ENCODE assay signal across 13 mouse cellular contexts in genomic region chr11:68500949-68501350, GRCm38 (mm10). TPM values are rescaled to one million over a fixed set of nuclear protein-coding genes. Genes with fewer than 3 reads are reported as not detected.
DNase-seq lines count a peak whose midpoint lies in the region; ATAC-seq and TF ChIP-seq lines count a peak whose summit lies in the region.
"Had no signal": no experiment of that assay in that cellular context is flagged by ENCODE, and none has a peak within 500 bp of the region (broad histone marks: within the 10 kb centered on the region; RNA-seq: fewer than 3 reads in every experiment).

No protein-coding gene starts in this region.

- 5% methylated on average over 14 of the region's 14 CpGs for WGBS in heart, embryonic 13.5 days
- WGBS in intestine, postnatal 0 days = 28% methylated on average over 14 of the region's 14 CpGs
- 24% methylated on average over 14 of the region's 14 CpGs for WGBS in stomach, embryonic 15.5 days
- 54% methylated on average over 14 of the region's 14 CpGs for WGBS in hindbrain, embryonic 12.5 days

- intact Hi-C loops in heart, postnatal 14 days (cut with DNase I) = no loop called here

- H3K9ac ChIP-seq in heart, embryonic 13.5 days = peak overlapping the region; percentile 65; the same call in 1 of the 2 replicates
- H3K9ac ChIP-seq in intestine, postnatal 0 days (ENCODE audit: low read depth, low read length) = no peak overlapping the region
- no peak overlapping the region for H3K9ac ChIP-seq in stomach, embryonic 15.5 days
- H3K9ac ChIP-seq in hindbrain, embryonic 12.5 days = no peak overlapping the region
- H3K9ac ChIP-seq: limb, embryonic 13.5 days had no signal

- no peaks in the 10 kb centered on the region for H3K9me3 ChIP-seq in heart, embryonic 13.5 days
- no peaks in the 10 kb centered on the region for H3K9me3 ChIP-seq in megakaryocyte, embryonic 14.5 days
- no peaks in the 10 kb centered on the region for H3K9me3 ChIP-seq in intestine, postnatal 0 days (ENCODE audit: control insufficient read depth)
- H3K9me3 ChIP-seq in stomach, embryonic 15.5 days = no peaks in the 10 kb centered on the region
- no peaks in the 10 kb centered on the region for H3K9me3 ChIP-seq in hindbrain, embryonic 12.5 days (replicated peaks)
- H3K9me3 ChIP-seq: limb, embryonic 13.5 days had no signal

- no peak for TF ChIP-seq CTCF in intestine, postnatal 0 days (IDR thresholded peaks at IDR 0.05; ENCODE audit: low read depth)

- H3K27me3 ChIP-seq in heart, embryonic 13.5 days (replicated peaks) = peaks cover 27% of the 10 kb centered on the region; the same call in 1 of the 2 replicates
- peaks cover 56% of the 10 kb centered on the region for H3K27me3 ChIP-seq in megakaryocyte, embryonic 14.5 days (replicated peaks)
- no peaks in the 10 kb centered on the region for H3K27me3 ChIP-seq in intestine, postnatal 0 days (replicated peaks; ENCODE audit: control insufficient read depth, insufficient read depth, low read length)
- no peaks in the 10 kb centered on the region for H3K27me3 ChIP-seq in stomach, embryonic 15.5 days (replicated peaks)
- no peaks in the 10 kb centered on the region for H3K27me3 ChIP-seq in hindbrain, embryonic 12.5 days
- H3K27me3 ChIP-seq: limb, embryonic 13.5 days had no signal

- peak overlapping the region; percentile 54 for H3K4me2 ChIP-seq in heart, embryonic 13.5 days
- peak overlapping the region; percentile 38; the same call in 1 of the 2 replicates for H3K4me2 ChIP-seq in intestine, postnatal 0 days (replicated peaks; ENCODE audit: low read depth)
- H3K4me2 ChIP-seq in stomach, embryonic 15.5 days = no peak overlapping the region
- no peak overlapping the region for H3K4me2 ChIP-seq in hindbrain, embryonic 12.5 days (replicated peaks)
- H3K4me2 ChIP-seq: limb, embryonic 13.5 days had no signal

- H3K4me3 ChIP-seq in heart, embryonic 13.5 days = peak overlapping the region; percentile 16; the same call in 1 of the 2 replicates
- H3K4me3 ChIP-seq in megakaryocyte, embryonic 14.5 days (replicated peaks) = peak overlapping the region; percentile 7
- H3K4me3 ChIP-seq in intestine, postnatal 0 days (ENCODE audit: low read depth, low read length) = no peak overlapping the region
- no peak overlapping the region for H3K4me3 ChIP-seq in stomach, embryonic 15.5 days (replicated peaks)
- no peak overlapping the region for H3K4me3 ChIP-seq in hindbrain, embryonic 12.5 days
- H3K4me3 ChIP-seq: limb, embryonic 13.5 days had no signal

- H3K36me3 ChIP-seq in heart, embryonic 13.5 days = no peaks in the 10 kb centered on the region
- no peaks in the 10 kb centered on the region for H3K36me3 ChIP-seq in megakaryocyte, embryonic 14.5 days (replicated peaks; ENCODE audit: low read length)
- H3K36me3 ChIP-seq in intestine, postnatal 0 days (ENCODE audit: control insufficient read depth, insufficient read depth) = no peaks in the 10 kb centered on the region
- no peaks in the 10 kb centered on the region for H3K36me3 ChIP-seq in stomach, embryonic 15.5 days
- H3K36me3 ChIP-seq in hindbrain, embryonic 12.5 days = no peaks in the 10 kb centered on the region
- H3K36me3 ChIP-seq: limb, embryonic 13.5 days had no signal

- no peak for ATAC-seq in heart, embryonic 13.5 days (ENCODE audit: extremely low read depth, insufficient number of reproducible peaks, low FRiP score, low TSS enrichment)
- ATAC-seq in megakaryocyte, adult 5-6 weeks (ENCODE audit: poor library complexity, severe bottlenecking) = no peak
- no peak for ATAC-seq in intestine, postnatal 0 days
- peak; percentile 45; the same call in 1 of the 2 replicates for ATAC-seq in stomach, embryonic 15.5 days (ENCODE audit: insufficient read depth, low FRiP score, low read depth)
- ATAC-seq in hindbrain, embryonic 12.5 days (ENCODE audit: low FRiP score) = no peak
- ATAC-seq: Patski had no signal

- no peak for DNase-seq in heart, postnatal 14 days
- DNase-seq in neural tube, embryonic 10.5 days (ENCODE audit: extremely low spot score, low spot score) = no peak
- DNase-seq: cerebellum, adult 9-10 months; kidney, adult 9 months had no signal

- H3K27ac ChIP-seq in heart, embryonic 13.5 days (replicated peaks) = no peak overlapping the region
- no peak overlapping the region for H3K27ac ChIP-seq in intestine, postnatal 0 days (ENCODE audit: low read depth, low read length)
- H3K27ac ChIP-seq in stomach, embryonic 15.5 days = no peak overlapping the region
- H3K27ac ChIP-seq in hindbrain, embryonic 12.5 days = no peak overlapping the region
- H3K27ac ChIP-seq: limb, embryonic 13.5 days had no signal

- H3K4me1 ChIP-seq in heart, embryonic 13.5 days = peaks cover 19% of the 10 kb centered on the region
- H3K4me1 ChIP-seq in megakaryocyte, embryonic 14.5 days = peaks cover 37% of the 10 kb centered on the region
- no peaks in the 10 kb centered on the region for H3K4me1 ChIP-seq in intestine, postnatal 0 days (replicated peaks; ENCODE audit: control insufficient read depth, insufficient read depth, low read length)
- H3K4me1 ChIP-seq in stomach, embryonic 15.5 days = 0 out of 2 replicates have a peak, but pooled peaks cover 5% of the 10 kb centered on the region
- 0 out of 2 replicates have a peak, but pooled peaks cover 5% of the 10 kb centered on the region for H3K4me1 ChIP-seq in hindbrain, embryonic 12.5 days
- H3K4me1 ChIP-seq: limb, embryonic 13.5 days had no signal

RNA-seq across cellular contexts. Expression of gene Pik3r6, which starts 1.9 kb away (rescaled TPM):
- 3.7 and 4.3 TPM in 2 replicates for polyA plus RNA-seq in heart, embryonic 13.5 days (2015; fragmentation: Nextera tagmentation; extraction: Ambion mirVana)
- 1 to 10 TPM; 8.7 to 9.2 TPM for total RNA-seq in heart, postnatal 14 days (2021)
- polyA plus RNA-seq in megakaryocyte, embryonic 14.5 days (2012; ENCODE audit: insufficient read depth, low replicate concordance) = 1.7 TPM in 1 of 2 replicates, not detected in the other
- 35.9 TPM in 2 replicates for total RNA-seq in megakaryocyte, adult 5-6 weeks (2015)
- total RNA-seq in megakaryocyte, adult 5-6 weeks (2017) = 63.6 and 67.3 TPM in 2 replicates
- 1.0 and 1.4 TPM in 2 replicates for polyA plus RNA-seq in intestine, postnatal 0 days (2015; fragmentation: Nextera tagmentation; extraction: Ambion mirVana)
- 3.2 and 4.7 TPM in 2 replicates for polyA plus RNA-seq in stomach, embryonic 15.5 days (2015; fragmentation: Nextera tagmentation; extraction: Ambion mirVana)
- 1.4 and 2.1 TPM in 2 replicates for polyA plus RNA-seq in hindbrain, embryonic 12.5 days (2016; fragmentation: Nextera tagmentation; extraction: Ambion mirVana)

RNA-seq across cellular contexts. Expression of gene Mfsd6l, which starts 55.0 kb away (rescaled TPM):
- not detected in 2 replicates for polyA plus RNA-seq in heart, embryonic 13.5 days (2015; fragmentation: Nextera tagmentation; extraction: Ambion mirVana)
- under 1 TPM; 0.24 to 0.43 TPM for total RNA-seq in heart, postnatal 14 days (2021)
- polyA plus RNA-seq in megakaryocyte, embryonic 14.5 days (2012; ENCODE audit: insufficient read depth, low replicate concordance) = 0.04 TPM in 1 of 2 replicates, not detected in the other
- 0.59 and 1.9 TPM in 2 replicates for total RNA-seq in megakaryocyte, adult 5-6 weeks (2015)
- total RNA-seq in megakaryocyte, adult 5-6 weeks (2017) = 2.4 TPM in 2 replicates
- 7.7 and 8.3 TPM in 2 replicates for polyA plus RNA-seq in intestine, postnatal 0 days (2015; fragmentation: Nextera tagmentation; extraction: Ambion mirVana)
- 2.2 and 3.2 TPM in 2 replicates for polyA plus RNA-seq in stomach, embryonic 15.5 days (2015; fragmentation: Nextera tagmentation; extraction: Ambion mirVana)
- polyA plus RNA-seq in hindbrain, embryonic 12.5 days (2016; fragmentation: Nextera tagmentation; extraction: Ambion mirVana) = 0.14 and 0.30 TPM in 2 replicates
- polyA plus RNA-seq: hindbrain, embryonic 11.5 days had no signal

Comparison
In these comparisons a context has a peak if more than half of its experiments do, and no peak if none do; other contexts are left out.
1. H3K4me2 ChIP-seq: peak in heart, embryonic 13.5 days (single experiment) and intestine, postnatal 0 days (single experiment); none in stomach, embryonic 15.5 days (single experiment) and hindbrain, embryonic 12.5 days (single experiment).
2. H3K4me3 ChIP-seq: peak in heart, embryonic 13.5 days (single experiment) and megakaryocyte, embryonic 14.5 days (single experiment); none in intestine, postnatal 0 days (single experiment), stomach, embryonic 15.5 days (single experiment) and hindbrain, embryonic 12.5 days (single experiment).